Mouse (Mus musculus): Measurements from ENCODE around the gene Gm10964. TPM values are rescaled to one million over a fixed set of nuclear protein-coding genes. Genes with fewer than 3 reads are reported as not detected.
"Not testable (repeated sequence)": the region's sequence is repeated elsewhere in the genome, so short reads cannot be mapped to it uniquely, and the experiment has no call there.

Gene Gm10964
- polyA plus RNA-seq, 1 experiment = not detected

DNA sequence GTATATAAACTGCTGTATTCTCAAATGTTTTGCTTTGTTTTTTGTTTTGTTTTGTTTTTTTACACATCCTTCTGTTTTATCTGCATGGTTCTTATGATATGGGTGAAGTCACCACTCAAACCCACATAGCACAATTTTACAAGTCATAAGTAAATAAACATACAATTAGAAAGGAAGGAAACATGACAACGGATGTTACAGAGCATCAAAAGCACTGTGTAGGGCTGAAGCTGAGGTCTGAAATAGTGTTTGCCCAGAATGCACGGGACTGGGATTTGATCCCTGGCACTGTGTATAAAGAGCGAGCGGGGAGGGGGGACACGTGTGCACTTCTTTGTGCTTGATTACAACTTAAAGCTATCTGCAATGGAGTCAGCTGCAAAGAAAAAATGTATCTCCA lies 41.6 kb downstream of the Gm10964 start:
- H3K27ac ChIP-seq (ENCODE audit: insufficient read depth, low read depth, low read length) = no peak overlapping the region
- TF ChIP-seq CTCF (IDR thresholded peaks at IDR 0.05; ENCODE audit: insufficient read depth, low read depth, low read length) = no peak
- H3K4me3 ChIP-seq (ENCODE audit: insufficient read depth, low read depth, low read length) = no peak overlapping the region
- 59% methylated on average over 5 of the region's 5 CpGs for WGBS
- peaks cover 13% of the 10 kb centered on the region for H3K4me1 ChIP-seq (ENCODE audit: control insufficient read depth, insufficient read depth, low read length)

GRCm38 (mm10) chr3:103782844-103783609 lies 43.9 kb downstream of the Gm10964 start:
- 89% methylated on average over 4 of the region's 4 CpGs for WGBS

GRCm38 (mm10) chr3:103787225-103787624 lies 48.1 kb downstream of the Gm10964 start:
- 62% methylated on average over 7 of the region's 7 CpGs for WGBS
- TF ChIP-seq CTCF (IDR thresholded peaks at IDR 0.05; ENCODE audit: insufficient read depth, low read depth, low read length) (no peak), POLR2A (IDR thresholded peaks at IDR 0.05; ENCODE audit: insufficient read depth, low read depth, low read length) (no peak)
- Histone ChIP-seq H3K27ac (ENCODE audit: insufficient read depth, low read depth, low read length) (no peak overlapping the region), H3K4me3 (ENCODE audit: insufficient read depth, low read depth, low read length) (no peak overlapping the region), H3K4me1 (ENCODE audit: control insufficient read depth, insufficient read depth, low read length) (0 out of 2 replicates have a peak, but pooled peaks cover 2% of the 10 kb centered on the region)

More at GRCm38 (mm10) chr3:103782844-103783609, 43.9 kb downstream of the Gm10964 start:
- Histone ChIP-seq H3K4me1 (ENCODE audit: control insufficient read depth, insufficient read depth, low read length) (peaks cover 8% of the 10 kb centered on the region), H3K27ac (ENCODE audit: insufficient read depth, low read depth, low read length) (no peak overlapping the region), H3K4me3 (ENCODE audit: insufficient read depth, low read depth, low read length) (no peak overlapping the region)
- no peak for TF ChIP-seq POLR2A (IDR thresholded peaks at IDR 0.05; ENCODE audit: insufficient read depth, low read depth, low read length)
- TF ChIP-seq CTCF (IDR thresholded peaks at IDR 0.05; ENCODE audit: insufficient read depth, low read depth, low read length) = no peak

DNA sequence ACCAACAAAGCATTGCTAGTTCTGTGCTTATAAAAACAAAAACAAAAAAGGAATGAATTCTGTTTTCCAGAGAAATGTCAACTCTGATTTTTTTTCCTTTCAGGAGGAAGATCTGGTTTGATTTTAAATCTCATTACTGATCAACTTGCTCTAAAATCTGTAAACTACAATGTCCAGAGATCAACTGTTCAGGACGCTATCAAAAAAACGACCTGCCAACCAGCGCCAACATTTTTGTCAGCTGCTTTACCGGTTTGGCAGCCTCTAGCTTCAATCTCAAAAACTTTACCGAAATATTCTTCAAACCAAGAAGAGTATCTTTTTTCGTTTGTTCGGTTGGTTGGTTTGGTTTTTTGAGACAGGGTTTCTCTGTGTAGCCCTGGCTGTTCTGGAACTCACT lies 49.9 kb downstream of the Gm10964 start:
- H3K4me3 ChIP-seq (ENCODE audit: insufficient read depth, low read depth, low read length) = no peak overlapping the region
- TF ChIP-seq POLR2A (IDR thresholded peaks at IDR 0.05; ENCODE audit: insufficient read depth, low read depth, low read length) (no peak), CTCF (IDR thresholded peaks at IDR 0.05; ENCODE audit: insufficient read depth, low read depth, low read length) (no peak)
- H3K27ac ChIP-seq (ENCODE audit: insufficient read depth, low read depth, low read length) = peak overlapping the region; percentile 48; the same call in 1 of the 2 replicates
- 69% methylated on average over 7 of the region's 7 CpGs for WGBS
- 0 out of 2 replicates have a peak, but pooled peaks cover 2% of the 10 kb centered on the region for H3K4me1 ChIP-seq (ENCODE audit: control insufficient read depth, insufficient read depth, low read length)

GRCm38 (mm10) chr3:103789891-103790345 lies 50.8 kb downstream of the Gm10964 start:
- 0% methylated on average over 14 of the region's 14 CpGs for WGBS
- no peak for TF ChIP-seq CTCF (IDR thresholded peaks at IDR 0.05; ENCODE audit: insufficient read depth, low read depth, low read length)
- TF ChIP-seq POLR2A (IDR thresholded peaks at IDR 0.05; ENCODE audit: insufficient read depth, low read depth, low read length) = no peak

GRCm38 (mm10) chr3:103790346-103791145 lies 51.4 kb downstream of the Gm10964 start:
- peak overlapping the region; percentile 59 for H3K27ac ChIP-seq (ENCODE audit: insufficient read depth, low read depth, low read length)
- H3K4me1 ChIP-seq (ENCODE audit: control insufficient read depth, insufficient read depth, low read length) = 0 out of 2 replicates have a peak, but pooled peaks cover 2% of the 10 kb centered on the region
- peak overlapping the region; percentile 65 for H3K4me3 ChIP-seq (ENCODE audit: insufficient read depth, low read depth, low read length)
- under 1% methylated on average over 61 of the region's 61 CpGs for WGBS
- TF ChIP-seq POLR2A (IDR thresholded peaks at IDR 0.05; ENCODE audit: insufficient read depth, low read depth, low read length) = no peak
- TF ChIP-seq CTCF (IDR thresholded peaks at IDR 0.05; ENCODE audit: insufficient read depth, low read depth, low read length) = no peak

More at GRCm38 (mm10) chr3:103789891-103790345, 50.8 kb downstream of the Gm10964 start:
- Histone ChIP-seq H3K27ac (ENCODE audit: insufficient read depth, low read depth, low read length) (peak overlapping the region; percentile 59; the same call in 1 of the 2 replicates), H3K4me1 (ENCODE audit: control insufficient read depth, insufficient read depth, low read length) (0 out of 2 replicates have a peak, but pooled peaks cover 2% of the 10 kb centered on the region), H3K4me3 (ENCODE audit: insufficient read depth, low read depth, low read length) (peak overlapping the region; percentile 65)

DNA sequence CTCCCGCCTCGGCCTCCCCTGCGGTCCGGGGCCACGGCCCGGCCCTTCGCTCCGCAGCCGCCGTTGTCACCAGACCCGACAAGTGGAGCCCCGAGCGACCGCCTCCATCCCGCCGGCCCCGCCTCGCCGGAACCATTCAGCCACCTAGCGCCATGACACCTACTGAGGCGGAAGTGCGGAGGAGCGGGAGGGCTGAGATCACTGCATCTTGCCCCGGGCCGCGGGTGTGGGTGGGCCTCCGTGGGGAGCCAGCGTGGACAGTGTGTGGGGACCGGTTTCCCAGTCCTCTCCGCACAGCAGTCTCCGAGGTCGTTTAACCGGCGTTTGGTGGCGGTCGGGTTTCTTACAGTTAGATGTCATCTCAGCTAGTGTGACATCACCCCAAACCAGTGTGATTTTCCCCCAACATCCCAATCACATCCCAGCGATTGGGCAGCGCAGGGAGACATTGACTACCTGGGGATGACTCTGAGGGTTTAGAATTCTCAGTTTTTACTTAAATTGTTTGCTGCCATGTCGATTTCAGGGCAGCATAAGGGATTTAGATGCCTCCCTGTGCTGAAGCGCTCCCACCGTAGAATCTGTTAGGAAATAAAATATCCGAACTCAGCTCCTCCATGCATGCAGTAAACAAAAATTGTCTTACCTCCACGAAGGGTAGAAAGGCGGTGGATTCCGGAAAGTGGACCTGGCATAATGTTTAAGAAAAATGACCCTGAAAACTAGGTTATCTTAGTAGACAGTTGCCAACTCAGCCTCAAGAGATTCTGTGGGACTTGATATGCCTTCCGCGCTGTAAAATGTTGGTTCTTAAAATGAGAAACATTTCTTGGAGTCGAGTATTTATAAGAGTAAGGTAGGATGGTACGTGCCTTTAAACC lies 52.3 kb downstream of the Gm10964 start, which contains the start of gene Hipk1:
TSS of gene Hipk1 (minus strand) at position 334 of the 881 bp plus-strand sequence.
- TF ChIP-seq CTCF (IDR thresholded peaks at IDR 0.05; ENCODE audit: insufficient read depth, low read depth, low read length) (no peak), POLR2A (IDR thresholded peaks at IDR 0.05; ENCODE audit: insufficient read depth, low read depth, low read length) (peak; percentile 81)
- Histone ChIP-seq H3K4me1 (ENCODE audit: control insufficient read depth, insufficient read depth, low read length) (0 out of 2 replicates have a peak, but pooled peaks cover 2% of the 10 kb centered on the region), H3K27ac (ENCODE audit: insufficient read depth, low read depth, low read length) (peak within 1 kb of the TSS; percentile 96), H3K4me3 (ENCODE audit: insufficient read depth, low read depth, low read length) (peak within 1 kb of the TSS; percentile 65)
- WGBS = 8% methylated on average over 49 of the region's 49 CpGs

- not testable (repeated sequence) for H3K4me3 ChIP-seq (ENCODE audit: insufficient read depth, low read depth, low read length); H3K27ac ChIP-seq (ENCODE audit: insufficient read depth, low read depth, low read length); H3K4me1 ChIP-seq (ENCODE audit: control insufficient read depth, insufficient read depth, low read length)
- 81% methylated on average over 5 of the region's 5 CpGs for WGBS
Measured at GRCm38 (mm10) chr3:103792111-103792406, 52.9 kb downstream of the Gm10964 start.

Measured in olfactory bulb, adult 2 months (tissue).